Mouse (Mus musculus) granulocyte monocyte progenitor cell, adult 5-6 weeks (primary cell): ENCODE results near the gene Igfbp7. TPM values are rescaled to one million over a fixed set of nuclear protein-coding genes. Genes with fewer than 3 reads are reported as not detected.

Source experiments
- ATAC-seq: replicated peaks from 2 replicates; pipeline ENCODE4 v1.8.0; 2016; ENCODE audit warnings: mild to moderate bottlenecking, moderate TSS enrichment, inconsistent platforms; ENCODE audit not compliant: poor library complexity, severe bottlenecking
- total RNA-seq, 2 experiments: library from RNA; stranded (forward) in 1 of 2; stranded (reverse) in 1 of 2; fragments of 200-712, 200-1000 nt in 1 of 2; fragments of >200 nt in 1 of 2; fragmentation: Nextera tagmentation in 1 of 2; gene quantifications; 2 replicates each; pipeline ENCODE4 v1.2.3; 2014 to 2017

The Igfbp7 gene
- total RNA-seq, 2 experiments from 2014 or later: 1.4 to 4.6 TPM

DNA sequence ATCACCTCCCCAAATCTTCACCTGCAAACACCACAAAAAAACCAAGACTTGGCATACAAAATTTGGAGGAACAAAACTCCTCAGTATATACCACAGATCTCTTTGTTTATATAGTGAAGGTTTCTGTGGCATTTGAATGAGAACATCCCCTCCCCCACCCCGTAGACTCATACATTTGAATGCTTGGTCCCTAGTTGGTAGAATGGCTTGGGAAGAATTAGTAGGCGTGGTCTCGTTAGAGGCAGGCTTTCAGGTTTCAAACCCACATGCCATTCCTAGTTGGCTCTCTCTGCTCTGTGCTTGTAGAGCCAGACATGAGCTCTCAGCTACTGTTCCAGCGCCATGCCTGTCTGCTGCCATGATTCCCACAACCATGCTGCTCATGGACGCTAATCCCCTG lies 26.2 kb downstream of the Igfbp7 start:
- ATAC-seq: no peak

DNA sequence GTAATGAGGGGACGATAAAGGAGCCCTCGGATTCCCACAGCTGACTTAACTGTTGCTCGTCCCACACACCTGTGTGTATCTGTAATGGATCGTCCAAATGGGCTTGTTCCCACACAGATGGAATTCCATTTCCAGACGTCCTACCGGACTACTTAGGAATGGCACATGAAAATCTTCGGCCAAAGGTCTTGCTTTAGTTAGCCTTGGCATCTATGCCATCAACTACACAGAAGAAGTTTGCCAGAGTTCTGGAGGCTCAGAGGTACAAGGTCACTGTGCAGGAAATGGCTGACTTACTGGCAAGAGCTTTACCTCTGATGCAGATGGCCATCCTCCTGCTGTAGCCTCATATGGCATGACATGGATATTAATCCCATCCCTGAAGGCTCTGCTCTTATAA lies 26.6 kb downstream of the Igfbp7 start:
- ATAC-seq: no peak

DNA sequence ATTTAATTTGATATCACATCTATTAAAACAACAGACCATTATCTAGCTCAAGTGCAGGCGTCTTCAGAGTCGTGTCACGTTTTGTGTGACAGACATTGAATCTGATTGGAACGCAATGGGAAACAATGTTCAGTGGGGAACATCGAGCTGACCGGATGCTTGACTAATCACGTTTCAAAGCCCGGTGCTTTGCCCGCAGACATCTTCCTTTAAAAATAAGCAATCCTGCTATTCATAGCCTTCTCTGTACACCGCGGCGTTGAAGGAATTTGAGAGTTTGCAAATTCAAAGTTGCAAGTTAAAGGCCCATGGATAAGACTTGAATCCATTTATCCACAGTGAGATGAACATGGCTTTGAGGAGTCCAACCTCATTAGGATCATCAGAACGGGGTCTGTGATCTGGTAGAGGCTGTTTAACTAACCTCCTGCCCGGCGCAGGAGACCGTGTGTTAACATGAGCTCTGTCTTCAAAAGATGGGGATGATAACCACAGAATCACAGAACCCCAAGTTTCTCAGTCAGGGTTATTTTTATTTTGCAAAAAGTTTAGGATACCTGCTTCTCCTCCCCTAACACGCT lies 27.4 kb downstream of the Igfbp7 start:
- ATAC-seq: no peak

DNA sequence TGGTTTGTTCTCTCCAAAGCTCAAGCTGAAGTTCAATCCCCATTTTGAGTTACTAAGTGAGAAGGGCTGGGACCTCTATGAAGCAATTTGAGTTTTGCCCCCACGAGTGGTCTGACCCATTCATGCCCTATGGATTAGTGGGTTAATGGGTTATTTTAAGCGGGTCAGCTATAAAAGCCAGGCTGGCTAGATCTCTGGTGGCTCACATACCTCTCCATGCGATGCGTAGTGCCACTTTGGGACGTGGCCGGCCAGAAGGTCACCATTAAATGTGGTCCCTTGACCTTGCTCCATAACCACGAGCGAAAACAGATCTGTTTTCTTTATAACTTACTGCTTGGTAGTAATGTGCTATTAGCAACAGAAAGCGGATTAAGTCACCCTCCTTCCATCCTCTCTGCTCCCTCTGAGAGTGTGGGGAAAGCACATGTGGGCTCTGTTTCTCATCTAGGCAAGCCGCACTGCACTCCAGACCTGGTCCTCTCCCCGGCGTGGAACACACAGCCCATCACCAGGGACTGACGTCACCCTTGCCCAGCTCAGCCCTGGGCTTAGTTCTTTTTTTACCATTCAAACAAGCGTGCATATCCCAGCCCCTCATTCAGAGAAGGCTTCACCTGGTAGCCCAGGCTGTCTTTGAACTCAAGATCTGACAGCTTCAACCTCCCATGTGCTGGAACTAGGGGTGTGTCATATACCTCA lies 28.3 kb downstream of the Igfbp7 start:
- no peak for ATAC-seq

DNA sequence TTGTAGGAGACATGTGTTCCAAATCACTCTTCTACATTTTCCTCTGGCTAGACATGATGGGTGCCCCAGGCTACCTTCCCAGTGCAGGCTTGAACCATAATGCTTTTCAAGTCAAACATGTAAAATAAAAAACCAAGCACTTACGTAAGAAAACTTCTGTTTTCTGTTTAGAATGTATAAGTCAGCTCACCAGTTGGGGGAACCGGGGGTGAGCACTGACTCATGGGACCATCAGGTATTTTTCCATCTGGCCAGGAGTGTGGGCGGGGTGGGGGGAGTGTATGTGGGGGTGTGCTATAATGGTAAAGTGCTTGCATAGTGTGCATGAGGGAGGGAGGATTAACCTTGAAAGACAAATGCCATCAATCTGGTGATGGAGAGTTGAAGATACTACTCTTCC lies 29.8 kb downstream of the Igfbp7 start:
- no peak for ATAC-seq

DNA sequence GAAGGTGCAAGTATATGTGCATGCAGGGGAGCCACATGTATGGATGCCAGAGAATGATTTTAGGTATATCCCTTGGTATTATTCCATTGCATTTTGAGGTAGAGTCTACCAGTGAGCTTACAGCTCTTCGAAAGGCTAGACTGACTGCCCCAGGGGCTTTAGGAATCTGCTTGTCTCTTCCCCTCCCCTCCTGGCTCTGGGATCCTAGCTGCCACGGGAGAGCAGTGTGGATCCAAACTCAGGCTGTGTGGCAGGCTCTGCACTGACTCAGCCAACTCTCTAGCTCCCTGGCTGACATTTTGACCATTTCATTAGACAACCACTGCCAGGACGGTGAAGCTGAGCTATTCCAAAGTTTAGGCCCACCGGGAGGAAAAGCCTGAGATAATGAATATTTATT lies 32.3 kb downstream of the Igfbp7 start:
- no peak for ATAC-seq

DNA sequence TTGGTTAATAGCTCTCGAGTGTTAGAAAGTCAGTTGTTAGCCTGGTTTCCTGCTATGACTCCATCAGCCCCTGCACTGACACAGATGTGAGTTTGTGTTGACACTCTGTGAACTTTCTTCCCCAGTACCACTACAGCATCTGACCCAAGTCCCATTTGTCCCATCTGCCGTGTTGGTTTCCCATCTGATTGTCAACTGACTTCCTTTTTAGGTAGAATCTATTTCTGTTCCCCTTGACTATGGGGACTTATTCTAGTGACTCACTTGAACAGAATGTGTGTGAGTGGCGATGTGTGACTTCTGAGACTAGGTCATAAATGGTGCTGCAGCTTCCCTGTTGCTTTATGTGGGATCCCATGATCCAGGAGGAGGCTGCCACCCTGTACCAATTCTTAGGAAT lies 32.9 kb downstream of the Igfbp7 start:
- ATAC-seq: peak; percentile 60

DNA sequence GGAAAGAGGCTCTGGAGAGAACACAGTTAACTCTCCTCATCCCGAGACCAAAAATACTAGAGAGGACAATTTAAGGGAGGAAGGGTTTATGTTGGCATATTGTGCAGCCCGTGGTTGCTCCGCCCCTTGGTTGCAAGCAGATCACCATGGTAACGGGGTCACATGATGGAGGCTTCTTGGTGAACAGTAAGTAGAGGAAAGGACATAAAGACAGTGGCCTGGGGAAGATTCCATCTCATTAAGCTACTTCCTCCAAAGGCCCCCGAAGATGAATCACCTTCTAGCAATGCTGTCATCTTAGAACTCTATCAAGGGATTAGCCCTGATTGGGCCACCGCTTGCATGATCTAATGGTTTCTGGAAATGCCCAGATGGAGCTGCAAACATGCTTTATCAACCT lies 35.1 kb downstream of the Igfbp7 start:
- ATAC-seq: peak; percentile 84

DNA sequence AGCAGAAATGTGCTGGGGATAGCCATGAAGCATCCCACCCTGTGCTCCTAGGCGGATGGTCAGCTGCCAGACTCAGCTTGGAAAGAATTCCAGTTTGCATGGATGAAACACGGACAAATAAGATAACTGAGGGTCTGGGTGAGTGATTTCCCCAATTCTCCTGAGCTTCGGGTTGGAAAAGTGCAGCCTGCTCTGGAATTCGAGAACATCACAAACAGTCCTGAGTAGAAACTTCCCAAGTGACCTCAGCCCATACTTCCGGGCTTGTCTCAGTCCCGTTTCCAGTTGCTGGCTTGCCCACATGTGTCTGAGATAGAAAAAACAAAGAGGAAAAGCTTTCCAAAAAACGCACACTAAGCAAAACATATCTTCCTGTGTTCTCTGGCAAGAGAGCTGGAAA lies 35.6 kb downstream of the Igfbp7 start:
- no peak for ATAC-seq

DNA sequence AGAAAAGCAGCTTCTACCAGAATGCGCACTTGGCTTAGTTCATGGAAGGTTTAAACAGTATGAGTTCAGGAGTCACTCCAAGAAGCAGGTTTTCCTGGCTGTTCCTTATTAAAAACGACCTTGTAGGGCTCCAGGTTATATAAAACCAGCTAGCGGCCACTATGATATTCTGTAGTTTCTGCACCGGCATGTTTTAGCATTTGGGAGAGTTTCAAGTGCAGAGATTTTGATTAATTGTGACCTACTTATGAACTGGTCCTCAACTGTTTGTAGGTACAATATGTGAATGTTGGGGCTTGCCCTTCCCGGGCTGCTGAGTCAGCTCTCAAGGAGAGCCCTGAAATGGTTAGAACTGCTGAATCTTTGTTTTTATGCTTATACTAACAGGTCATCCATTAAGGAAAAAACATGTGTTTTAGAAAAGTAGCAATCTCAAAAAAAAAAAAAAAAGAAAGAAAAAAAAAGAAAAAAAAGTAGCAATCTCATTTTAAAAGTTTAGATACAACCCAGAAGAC lies 37.4 kb downstream of the Igfbp7 start:
- ATAC-seq: no peak

DNA sequence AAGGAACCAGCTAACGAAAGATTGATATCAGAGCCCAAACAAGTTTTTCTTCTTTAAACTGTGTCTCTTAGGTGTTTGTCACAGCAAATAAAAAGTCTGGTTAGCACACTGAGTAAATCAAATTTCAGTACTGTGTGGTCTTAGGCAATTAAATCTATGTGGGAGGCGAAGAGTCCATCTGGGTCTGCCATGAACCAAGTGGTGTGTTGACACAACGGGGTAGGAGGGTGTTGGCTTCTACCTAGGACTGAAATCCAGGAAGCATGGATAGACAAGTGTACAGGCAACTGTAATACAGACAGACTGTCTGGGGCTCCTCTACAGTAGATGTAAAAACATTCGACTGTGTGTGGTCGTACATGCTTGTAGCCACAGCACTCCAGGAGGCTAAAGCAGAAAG lies 38.4 kb downstream of the Igfbp7 start:
- ATAC-seq: no peak

DNA sequence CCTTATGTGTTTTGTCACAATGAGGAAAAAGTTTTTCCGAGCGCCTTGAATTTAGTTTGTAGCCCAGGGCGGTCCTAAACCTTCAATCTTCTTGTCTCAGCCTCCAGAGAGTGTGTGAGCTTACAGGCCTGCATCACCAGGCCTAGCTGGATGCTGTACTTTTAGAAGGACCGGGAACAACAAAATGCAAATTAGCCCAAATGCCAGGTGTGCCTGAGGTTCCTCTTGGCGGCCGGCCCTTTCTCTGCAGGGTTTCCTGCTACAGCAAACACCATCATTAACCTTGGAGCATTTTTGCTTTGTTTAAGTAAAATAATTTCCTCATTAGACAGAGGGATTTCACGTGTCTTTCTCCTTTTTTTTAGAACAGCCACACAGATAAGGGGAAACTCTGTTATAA lies 39.6 kb downstream of the Igfbp7 start:
- no peak for ATAC-seq

DNA sequence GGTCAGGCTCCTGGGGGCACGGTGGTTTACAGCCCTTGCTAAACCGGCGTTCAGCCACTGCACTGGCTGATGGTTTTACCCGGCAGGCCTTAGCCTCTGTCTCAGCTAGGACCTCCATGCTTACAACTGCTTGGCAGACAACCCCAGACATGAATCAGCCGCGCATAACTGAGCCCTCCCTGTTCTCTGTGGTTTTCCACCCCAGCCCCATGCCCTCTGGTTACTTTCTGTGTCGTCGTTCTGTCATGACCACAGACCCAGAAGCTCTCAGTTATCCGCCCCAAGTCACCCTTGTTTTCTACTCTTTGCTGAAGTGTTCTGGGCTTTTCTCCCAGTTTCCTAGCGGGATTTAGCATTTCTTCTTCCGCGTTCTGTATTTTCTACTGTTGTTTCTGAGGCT lies 40.2 kb downstream of the Igfbp7 start:
- ATAC-seq: peak; percentile 41

DNA sequence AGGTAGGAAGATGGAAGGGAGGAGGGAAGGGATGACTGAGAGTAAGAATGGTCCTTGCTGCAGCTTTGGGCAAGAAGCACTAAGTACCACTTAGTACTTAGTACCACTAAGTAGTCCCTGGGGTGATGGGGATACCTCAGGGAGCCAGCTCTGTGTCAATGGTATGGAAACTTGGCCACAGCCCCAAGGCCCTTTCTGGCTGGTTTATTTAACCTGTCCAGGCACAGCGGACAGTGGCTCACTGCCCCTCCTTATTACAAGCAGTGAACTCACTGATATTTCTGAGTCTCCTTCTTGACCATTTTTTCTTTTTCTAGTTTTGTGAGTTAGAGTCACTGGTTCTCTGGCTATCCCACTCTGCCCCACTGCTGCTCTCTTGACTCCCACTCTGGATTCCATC lies 40.7 kb downstream of the Igfbp7 start:
- ATAC-seq: no peak

DNA sequence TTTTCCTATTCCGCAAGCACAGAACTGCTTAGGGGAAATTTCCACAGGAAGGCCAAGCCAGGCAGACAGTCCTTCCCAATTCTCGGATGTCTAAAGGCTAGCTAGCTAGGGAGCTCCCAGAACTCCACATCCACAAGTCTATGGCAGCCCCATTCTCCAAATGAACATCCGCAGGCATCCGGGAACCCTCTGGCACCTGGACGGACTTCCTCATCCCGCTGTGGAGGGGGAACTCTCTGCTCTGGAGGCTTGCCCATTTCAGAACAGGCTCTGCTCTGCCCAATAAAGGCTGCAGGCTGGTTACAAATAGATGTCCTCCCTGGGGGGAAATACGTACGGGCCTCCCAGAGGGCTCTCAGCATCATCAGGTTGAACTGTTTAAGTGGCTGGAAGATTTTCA lies 41.5 kb downstream of the Igfbp7 start:
- 0 out of 2 replicates have a peak, but pooled peaks have one; percentile 36 for ATAC-seq

DNA sequence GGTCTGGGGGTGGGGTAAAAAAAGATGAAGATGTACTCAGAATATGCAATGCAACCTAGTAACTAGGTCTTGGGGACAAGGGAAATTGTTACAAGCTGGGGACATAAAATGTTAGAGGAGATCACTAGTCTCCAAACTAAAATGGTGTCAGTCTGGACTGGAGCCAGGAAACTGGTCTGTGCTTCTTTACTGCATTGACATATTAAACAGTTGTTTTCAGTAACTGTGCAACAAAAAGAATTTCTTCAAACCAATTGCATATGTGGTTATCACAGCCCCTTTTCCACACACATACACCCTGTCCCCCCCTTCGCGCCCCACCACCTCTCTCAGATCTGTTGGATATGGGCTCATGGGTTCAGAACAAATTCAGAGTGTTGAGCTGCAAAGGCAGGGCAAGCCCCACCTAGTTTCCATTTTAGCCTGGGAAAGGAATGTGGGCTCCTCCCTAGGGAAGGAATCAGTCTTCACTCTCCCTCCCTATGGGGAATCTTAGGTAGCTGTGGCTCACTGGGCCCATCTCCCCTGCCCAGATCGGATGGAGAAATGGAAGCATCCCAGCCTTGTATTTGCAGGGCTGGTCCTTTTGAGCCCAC lies 43.3 kb downstream of the Igfbp7 start:
- ATAC-seq: no peak

DNA sequence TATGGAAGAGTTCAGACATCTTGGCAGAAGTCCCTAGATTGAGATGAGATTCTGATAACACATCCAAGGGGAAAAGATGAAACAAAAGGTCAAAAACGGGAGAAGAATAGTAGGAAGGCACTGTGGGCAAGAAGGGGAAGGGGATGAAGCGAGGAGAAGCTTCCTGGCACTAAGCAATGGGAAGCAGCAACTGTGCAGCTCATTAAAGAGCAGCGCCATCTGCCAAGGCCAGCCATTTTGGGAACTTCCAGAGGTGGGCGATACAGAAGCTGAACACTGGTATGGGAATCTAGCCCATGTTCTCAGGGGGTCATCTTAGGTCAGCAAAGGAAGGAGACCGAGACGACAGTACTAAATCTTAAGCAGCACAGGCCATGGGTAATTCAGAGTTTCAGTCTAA lies 44.2 kb downstream of the Igfbp7 start:
- no peak for ATAC-seq

DNA sequence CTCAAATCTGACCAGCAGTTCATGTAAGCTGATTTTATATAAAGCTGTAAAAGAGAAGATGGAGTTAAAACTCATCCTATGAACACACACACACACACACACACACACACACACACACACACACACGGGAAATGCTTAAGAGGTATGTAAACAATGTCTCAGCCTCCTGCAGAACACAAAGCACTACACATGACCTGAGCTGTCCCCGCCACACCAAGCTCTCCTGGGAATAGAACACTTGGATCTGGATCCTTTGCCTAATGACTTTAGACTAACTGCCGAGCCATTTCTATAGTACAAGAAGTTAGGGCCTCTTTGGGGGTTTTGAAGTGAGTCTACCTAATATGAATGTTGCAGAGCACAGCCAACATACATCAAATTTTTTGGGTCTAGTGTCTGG lies 45.7 kb downstream of the Igfbp7 start:
- no peak for ATAC-seq

DNA sequence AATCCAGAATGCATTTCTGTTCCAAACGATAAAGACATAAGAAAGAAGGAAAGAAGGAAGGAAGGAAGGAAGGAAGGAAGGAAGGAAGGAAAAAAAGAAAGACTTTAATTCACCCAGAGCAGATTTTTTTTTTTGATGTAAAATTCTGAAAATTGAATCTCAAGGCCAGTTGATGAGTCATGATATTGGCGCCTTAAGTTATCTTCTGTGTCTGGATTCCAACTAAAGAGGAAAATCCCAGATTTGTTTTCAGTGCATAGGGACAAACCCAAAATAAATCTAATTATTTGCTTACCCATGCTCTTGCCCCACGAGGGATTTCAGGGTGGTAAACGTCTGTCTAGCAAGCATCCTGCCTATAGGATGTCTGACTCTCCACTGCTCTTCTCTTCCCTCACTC lies 46.8 kb downstream of the Igfbp7 start:
- ATAC-seq: no peak

DNA sequence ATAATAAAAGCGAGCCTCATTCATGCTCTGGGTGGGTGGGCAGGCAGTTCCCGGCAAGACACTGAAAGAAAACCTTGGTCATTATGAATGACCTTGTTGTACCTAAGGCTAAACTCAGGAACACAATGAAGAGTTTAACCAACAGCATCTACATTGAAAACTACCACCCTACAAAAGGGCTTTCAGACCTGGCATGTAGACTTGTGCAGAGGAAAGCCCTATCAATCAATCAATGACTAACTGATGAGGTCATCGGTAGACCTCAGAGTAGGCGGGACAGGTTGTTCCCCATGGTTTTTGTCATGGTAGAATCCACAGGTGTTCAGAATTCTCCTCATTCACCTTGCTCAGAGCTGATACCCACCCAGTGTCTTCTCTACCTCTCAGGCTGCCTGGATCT lies 47.9 kb downstream of the Igfbp7 start:
- no peak for ATAC-seq

DNA sequence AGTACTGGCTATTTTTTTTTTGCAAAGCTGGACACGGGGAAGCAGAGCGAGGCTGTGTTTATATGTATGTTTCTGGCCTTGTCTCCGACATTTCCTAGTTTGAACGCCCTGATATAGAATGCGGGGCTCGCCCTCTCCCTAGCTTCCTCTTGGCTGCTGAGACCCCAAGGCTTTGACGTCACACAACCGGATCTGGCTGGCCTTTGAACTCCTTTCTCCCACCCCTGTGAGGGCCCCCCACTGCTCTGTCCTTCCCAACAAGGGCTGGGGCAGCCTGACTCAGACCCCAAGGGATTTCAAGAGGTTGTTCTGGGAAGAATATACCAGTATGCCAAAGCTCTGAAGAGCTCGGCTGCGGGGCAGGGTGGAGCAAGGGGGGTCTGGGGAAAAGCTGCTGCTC lies 49.5 kb downstream of the Igfbp7 start:
- ATAC-seq: peak; percentile 60
